Mouse (Mus musculus): ENCODE data around the gene Ushbp1.

DNA sequence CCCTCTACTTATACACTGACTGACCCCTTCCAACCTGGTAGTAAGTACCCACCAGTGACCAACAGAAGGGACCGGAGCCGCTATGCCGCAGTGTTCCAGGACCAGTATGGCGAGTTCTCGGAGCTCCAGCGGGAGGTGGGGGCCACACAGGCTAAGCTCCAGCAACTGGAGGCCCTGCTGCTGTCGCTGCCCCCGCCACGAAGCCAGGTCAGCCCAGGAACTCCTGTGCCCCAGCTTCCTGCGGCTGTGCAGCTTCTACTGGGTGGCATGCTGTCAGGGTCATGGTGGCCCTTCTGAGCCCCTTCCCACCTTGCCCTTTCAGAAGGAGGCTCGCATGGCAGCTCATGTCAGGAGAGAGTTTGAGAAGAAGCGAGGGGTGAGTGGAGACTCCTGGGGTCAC, 23.2 kb downstream of the Ushbp1 start:
- no peak for TF ChIP-seq GATA1 (IDR thresholded peaks at IDR 0.05; ENCODE audit: low read length)
- no peak for TF ChIP-seq TAL1 (IDR thresholded peaks at IDR 0.05; ENCODE audit: low read length)

All from erythroblast, embryonic 14.5 days (primary cell).